Mouse (Mus musculus) heart, postnatal 14 days (tissue): ENCODE data around the gene Pik3c2g. TPM values are rescaled to one million over a fixed set of nuclear protein-coding genes. Genes with fewer than 3 reads are reported as not detected.

Experiments
- DNase-seq, 2 experiments: peaks; one replicate each; pipeline ENCODE4 v3.0.0; 2021 to 2022
- intact Hi-C: fragments of 180-260 bp; cut with DNase I; formaldehyde crosslinking; loops from one replicate; pipeline ENCODE4 v1.15.1; 2025
- long read RNA-seq, 2 experiments: library from polyadenylated mRNA; stranded (forward); transcript quantifications; one replicate each; pipeline ENCODE4 v2.0.0; 2021
- total RNA-seq, 2 experiments: library from RNA; stranded (reverse); gene quantifications; 2 replicates each; pipeline ENCODE4 v1.2.3; 2021

The Pik3c2g gene
- under 1 TPM in 1 of 2 experiments, not detected in 1; 0.07 TPM for total RNA-seq
- long read RNA-seq, experiment 1 = 0 reads
- long read RNA-seq, experiment 2 = 0 reads

DNA sequence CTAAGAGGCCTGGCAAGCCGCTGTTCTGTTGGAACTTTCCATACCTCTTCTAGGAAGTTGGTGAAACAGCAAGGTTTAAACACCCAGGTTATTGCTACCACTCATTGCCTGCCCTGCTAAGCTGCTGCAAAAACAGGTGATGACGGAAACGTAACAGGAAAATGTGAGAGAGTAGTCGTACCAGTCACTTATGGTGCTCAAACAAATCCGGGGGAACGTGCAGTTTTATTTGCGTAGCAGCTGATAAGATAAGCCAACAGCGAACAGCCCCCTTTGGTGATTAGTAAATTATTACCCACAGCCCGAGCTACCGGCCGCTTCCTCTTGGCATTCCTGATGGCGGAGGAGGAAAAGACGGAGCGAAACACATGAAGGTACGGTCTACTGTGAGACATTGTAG is at the start of gene Pik3c2g:
Gene Pik3c2g (plus strand): TSS at position 330 of the 400 bp plus-strand sequence.
- DNase-seq = no peak
- intact Hi-C loops = loop anchor here (5.0 kb wide), 1 partner anchor 855 kb away; no protein-coding TSS in a partner anchor

DNA sequence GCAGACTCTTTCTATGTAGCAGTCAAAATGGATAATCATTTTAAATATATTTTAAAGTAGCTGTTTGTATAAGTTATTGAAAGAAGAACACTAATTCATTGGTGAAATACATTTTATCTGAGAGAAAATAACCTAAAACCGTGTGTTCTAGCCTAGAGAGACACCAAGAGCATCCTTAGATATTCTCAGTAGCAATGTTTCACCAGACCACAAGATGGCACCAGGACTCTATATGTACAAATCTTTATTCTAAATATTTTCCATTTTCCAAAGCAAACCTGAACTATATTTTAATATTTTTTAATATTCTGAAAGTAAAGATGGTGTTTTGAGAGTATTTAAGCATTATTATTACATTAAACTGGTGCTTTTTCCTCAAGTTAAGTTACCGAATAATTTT is 48.6 kb upstream of the Pik3c2g start:
- intact Hi-C loops = no loop called here
- no peak for DNase-seq

DNA sequence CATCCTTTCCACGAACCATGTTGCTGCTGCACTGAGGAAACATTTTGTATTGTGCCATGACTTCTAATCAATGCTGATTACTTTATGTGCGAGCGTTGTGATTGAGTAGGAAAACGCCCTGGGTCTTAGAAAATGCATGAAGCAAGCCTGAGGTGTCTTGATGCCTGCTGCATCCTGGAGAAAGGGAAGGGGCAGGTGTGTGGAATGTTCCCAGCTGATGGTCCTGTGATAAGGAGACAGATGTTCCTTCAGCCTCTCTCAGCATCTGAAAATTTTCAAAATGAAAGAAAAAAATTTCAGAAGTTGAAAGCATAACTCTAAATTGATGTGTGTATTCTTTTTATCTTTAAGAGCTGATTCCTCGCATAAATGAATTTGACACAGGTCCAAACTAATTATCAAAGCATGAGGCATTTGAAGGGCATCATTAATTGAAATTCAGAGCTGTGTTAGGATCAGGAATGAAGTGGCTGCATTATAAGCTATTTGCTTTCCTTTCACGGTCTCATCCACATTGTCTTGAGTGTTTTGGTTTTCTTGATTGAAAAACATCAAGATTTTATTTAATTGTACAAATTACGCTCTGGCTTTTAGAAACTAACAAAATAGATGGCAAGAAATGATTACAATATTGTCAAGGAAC is 31.4 kb upstream of the Pik3c2g start:
- no peak for DNase-seq
- intact Hi-C loops = no loop called here

DNA sequence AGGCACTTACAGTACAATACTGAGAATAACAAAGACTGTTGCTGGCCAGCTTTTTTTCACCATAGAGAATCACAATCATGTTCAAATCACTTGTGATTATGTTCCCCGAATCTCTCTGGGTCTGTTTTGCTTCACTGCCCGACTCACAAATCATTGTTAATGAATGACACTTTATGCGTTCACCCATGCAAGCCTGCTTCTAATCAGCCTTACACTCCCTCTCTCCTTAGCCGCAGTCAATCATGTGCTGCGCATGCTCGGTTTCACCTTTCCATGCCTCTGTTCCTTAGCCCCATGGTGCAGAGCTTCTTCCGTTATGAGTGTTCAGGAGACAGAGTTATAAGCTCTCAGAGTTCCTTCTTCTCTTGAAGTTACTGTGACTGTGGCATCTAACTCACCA is 17.8 kb upstream of the Pik3c2g start:
- intact Hi-C loops = no loop called here
- no peak for DNase-seq

DNA sequence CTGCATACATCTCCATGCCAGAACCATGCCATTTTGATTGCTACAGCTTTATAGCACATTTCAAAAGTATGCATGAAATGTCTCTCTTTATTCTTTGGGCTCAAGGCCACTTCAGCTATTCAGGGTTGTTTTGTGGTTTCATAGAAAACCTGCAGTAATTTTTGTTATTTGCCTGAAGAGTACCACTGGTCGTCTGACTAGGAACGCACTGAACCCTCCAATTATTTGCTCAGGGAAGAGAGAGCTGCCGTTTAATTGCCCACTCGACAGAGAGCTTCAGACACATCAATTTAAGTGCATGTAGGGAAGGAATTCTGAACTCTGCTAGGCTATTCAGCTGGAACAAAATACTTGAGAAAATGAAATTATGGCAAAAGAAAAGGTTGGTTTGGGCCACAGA is 11.2 kb upstream of the Pik3c2g start:
- intact Hi-C loops = no loop called here
- no peak for DNase-seq

DNA sequence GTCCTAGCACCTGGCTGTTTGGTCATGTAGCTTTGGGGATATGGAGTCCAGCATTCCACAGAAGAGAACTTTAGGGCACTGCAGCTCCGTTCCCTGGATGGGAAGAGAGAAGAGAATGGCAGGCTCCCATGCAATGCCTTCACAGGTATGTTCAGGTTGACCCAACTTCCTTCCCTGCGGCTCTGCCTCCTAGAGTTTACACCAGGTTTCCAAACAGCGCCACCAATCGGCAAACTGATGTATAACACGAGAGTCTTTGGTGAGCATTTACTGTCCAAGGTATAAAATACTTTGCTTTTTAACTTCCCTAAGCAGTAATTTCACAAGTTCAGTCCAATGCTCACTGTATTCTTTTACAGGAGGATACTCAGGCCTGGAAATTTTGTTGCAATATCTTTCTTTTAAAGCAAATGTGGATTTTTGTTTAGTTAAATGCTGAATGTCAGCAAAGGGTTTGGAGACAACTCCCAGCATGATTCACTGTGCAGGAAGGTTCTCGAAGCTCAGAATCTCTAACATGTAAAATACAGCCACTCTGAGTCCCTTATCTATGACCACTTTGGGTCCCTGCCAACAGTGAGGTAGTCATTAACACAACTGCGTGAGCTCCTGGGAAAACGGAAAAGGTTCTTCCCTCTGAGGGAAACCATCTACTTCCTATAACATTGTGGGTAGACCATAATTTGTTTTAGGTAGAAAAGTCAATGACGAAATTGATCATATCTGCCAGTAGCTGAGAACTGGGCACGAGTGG is 10.6 kb upstream of the Pik3c2g start:
- intact Hi-C loops = no loop called here
- DNase-seq = no peak

DNA sequence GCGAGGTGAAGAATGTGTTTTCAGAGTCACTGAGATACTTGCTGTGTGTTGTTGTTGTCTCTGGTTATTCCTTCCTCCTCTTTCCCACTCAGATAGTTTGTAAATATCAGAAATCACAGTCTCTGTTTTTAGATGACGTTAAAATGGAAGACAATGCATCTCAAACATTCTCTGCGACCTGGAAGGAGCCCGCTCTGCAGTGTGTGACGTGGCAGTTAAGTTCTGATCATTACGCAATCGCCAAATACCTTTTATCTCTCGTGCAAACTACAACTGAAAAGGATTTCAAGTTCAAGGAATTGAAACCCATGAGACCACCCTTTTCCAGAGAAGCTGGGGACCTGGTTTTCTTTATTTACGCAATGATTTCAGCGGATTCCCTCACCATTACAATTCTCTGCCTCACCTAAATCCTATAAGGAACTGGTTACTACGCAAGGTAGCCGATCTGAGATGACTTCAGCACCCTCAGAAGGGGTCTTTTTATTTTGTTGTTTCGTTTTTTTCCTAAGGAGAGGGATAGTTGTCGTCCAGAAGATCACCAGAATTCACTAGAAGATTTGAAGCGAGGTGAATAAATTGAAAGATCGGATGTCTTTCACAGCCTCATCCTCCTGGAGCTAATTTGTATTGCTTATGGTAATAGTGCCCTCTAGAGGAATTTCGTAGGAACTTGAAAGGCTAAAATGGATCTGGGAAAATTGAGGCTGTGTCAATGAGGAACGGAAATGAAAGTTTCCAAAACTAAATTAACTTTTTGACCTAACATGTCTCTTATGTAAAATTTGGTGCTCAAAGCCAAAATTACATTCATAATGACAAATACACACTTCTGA is 9.8 kb upstream of the Pik3c2g start:
- intact Hi-C loops = no loop called here
- DNase-seq = no peak

DNA sequence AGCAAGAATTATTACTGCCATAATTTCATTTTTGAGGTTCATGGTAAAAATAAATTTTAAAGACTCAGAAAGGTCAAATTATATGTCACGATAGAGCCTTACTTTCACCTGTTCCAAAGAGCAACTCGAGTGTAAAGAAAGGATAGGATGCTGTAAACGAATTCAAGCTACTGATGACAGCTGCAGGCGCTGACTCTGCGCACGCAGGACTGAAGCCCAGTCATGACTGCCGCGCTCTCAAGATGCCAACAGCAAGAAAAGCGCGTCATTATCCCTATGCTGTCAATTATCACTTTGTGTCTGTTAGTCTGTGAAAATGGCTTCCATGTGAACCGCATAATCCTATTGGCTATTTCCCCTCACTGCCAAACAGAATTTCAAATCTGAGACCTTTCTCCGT is 457 bp downstream of the Pik3c2g start:
- intact Hi-C loops = loop anchor here (5.0 kb wide), 1 partner anchor 855 kb away; no protein-coding TSS in a partner anchor
- no peak for DNase-seq

DNA sequence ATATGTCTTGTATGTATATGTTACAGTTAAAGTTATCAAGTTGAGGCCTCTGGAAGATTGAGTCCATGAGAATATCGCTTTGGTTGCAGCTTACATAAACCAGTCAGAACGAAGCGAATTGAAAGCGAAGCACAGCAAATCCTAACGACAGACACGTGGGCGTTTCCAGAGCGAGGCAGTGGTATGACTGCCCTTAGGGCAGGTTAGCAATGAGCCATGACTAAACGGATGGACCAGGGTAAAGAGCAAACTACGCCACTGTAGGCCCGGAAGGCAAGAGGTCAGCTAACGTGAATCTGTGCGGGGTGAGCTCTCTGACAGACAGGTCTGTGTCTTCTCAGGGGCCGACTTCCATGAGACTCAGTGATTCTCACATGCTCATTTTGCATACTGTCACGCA is 1.4 kb downstream of the Pik3c2g start:
- intact Hi-C loops = loop anchor here (5.0 kb wide), 1 partner anchor 854 kb away; no protein-coding TSS in a partner anchor
- no peak for DNase-seq

DNA sequence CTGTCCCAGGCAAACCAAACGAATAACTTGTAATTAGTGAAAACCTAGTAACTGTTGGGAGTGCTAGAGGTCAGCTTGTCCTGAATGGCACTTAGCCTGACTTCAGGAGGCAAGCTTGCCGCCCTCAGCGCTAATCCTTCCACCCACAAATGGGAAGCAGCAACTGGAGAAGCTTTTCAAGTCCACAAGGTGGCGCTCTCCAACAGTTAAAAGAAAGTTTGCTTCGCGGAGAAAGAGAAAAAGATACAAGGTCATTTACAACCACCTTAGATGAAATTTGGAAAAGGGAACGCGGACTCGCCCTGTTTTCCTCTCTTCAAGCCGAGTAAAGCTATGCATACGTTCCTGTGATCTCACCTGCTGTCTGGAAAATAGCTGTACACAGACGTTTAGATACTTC is 2.3 kb downstream of the Pik3c2g start:
- intact Hi-C loops = loop anchor here (5.0 kb wide), 1 partner anchor 853 kb away; no protein-coding TSS in a partner anchor
- peak; percentile 35 to 71 for DNase-seq

DNA sequence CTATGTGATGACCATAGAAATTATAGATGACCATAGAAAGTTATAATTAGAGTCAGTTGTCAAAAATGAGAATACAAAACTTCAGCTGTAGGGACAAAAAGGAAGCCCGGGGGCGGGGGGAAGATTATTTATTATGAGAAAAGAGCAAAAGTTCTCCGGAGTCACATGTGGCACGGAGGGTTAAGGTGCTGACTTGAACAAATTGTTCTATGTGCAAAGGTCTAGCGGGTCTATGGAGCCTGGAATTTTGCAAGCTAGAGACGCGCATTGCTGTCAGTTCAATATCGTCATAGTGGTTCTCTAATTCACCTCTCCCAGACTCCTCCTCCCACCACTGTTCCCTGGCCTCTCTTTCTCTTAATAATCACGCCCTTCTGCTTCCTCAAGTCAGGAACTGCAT is 2.8 kb downstream of the Pik3c2g start:
- DNase-seq = no peak
- intact Hi-C loops = loop anchor here (5.0 kb wide), 1 partner anchor 852 kb away; no protein-coding TSS in a partner anchor

DNA sequence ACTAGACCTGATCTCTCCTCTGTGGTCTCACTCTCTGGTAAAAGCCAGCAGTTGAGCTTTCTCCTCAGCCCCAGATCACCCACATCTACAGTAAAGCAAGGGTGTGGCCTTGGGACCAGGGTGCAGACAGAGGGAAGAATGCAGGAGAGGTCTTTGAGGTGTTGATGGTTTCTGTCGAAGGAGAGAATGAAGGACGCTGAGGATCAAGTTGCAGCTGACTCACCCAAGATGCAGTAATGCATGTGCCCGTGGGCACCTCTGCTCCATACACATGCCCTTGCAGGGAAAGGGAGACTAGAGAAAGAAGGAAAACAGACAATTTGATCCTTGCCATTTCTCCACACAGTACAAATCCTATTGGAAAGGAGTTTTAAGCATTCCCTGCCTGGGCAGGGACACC is 5.1 kb downstream of the Pik3c2g start:
- intact Hi-C loops = no loop called here

DNA sequence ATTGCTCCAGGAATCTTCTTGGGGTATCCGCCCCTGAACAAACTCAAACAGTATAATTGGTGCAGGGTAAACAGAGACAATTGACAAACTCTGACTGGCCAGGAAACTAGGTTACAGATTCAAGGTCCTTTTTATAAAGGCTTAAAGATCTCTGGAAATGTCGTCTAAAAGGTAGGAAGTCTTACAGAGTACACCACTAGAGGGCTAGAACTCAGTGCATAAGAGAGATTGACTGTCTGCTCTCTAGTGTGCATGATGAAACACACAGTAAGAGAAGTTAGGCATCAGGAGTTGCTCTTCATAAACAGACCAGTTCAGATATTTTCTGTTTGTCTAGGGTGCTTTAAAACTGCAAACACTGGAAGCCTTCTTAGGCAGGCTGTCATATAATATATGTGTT is 9.4 kb downstream of the Pik3c2g start:
- intact Hi-C loops = no loop called here
- no peak for DNase-seq

More for the DNA sequence above, 5.1 kb downstream of the Pik3c2g start:
- no peak for DNase-seq

DNA sequence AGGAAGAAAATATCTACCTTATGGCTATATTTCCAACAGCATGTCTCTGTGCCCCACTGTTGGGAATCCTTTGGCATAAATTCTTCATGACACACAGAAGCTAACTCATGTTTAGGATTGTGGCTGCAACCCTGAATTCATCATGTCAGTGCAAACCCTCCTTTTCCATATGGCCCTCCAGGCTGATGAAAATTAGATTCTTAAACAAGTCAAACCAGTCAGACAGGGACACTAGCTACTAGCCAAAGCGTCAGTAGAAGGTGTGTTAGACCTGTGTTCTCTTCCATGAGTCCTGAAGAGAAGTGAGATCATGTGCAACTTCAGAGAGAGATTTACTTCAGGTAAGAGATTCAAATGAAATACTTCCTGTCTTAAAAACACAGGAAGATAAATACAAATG is 12.2 kb downstream of the Pik3c2g start:
- intact Hi-C loops = no loop called here
- no peak for DNase-seq

DNA sequence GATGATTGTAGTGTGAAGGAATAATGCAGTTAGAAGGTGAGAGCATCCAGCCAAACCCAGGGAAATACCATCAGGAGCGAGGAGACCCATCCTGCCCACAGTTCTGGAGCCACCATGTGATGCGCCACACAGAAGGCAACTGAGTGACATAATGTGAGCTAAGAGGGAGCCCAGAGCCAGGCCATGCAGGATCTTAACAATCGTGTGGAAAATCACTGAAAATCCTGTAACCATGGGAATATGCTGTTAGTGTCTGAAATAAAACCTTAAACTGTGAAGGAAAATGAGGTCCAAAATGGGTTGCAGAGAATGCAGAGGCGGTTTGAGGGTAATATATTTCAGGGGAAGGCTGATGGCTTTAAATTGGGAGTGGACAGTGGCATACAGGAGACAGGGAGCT is 31.8 kb downstream of the Pik3c2g start:
- DNase-seq = no peak
- intact Hi-C loops = no loop called here

DNA sequence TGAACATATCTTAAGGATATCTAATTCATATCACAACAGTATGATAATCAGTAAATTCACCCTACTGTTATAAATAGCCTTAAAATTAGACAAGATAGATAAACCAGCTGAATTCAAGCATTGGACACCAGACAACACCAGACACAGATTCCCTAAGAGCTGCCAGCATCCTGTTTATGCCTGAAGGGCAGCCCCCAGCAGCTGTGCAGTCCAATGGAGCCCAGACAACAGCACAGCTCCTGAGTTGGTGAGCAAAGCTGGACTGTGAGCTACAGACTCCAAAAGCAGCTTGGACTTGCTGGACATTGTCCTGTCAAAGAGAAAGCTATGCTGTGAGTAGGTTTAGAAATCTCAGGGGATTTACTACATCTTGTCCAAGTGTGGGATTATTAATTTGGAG is 37.7 kb downstream of the Pik3c2g start:
- intact Hi-C loops = no loop called here
- DNase-seq = peak in 1 of 2 experiments; percentile 0

DNA sequence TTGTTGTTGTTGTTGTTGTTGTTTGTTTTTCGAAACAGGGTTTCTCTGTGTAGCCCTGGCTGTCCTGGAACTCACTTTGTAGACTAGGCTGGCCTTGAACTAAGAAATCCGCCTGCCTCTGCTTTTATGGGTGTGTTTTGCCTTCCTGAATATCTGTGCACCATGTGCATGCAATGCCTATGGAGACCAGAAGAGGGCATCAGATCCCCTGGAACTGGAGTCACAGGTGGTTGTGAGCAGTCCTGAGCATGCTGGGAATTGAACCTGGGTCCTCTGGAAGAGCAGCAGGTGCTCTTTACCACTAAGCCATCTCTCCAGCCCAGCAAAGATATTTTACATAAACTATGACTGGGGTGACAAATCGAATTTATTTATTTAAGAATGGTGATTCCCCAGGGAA is 47.5 kb downstream of the Pik3c2g start:
- intact Hi-C loops = no loop called here
- DNase-seq = no peak

DNA sequence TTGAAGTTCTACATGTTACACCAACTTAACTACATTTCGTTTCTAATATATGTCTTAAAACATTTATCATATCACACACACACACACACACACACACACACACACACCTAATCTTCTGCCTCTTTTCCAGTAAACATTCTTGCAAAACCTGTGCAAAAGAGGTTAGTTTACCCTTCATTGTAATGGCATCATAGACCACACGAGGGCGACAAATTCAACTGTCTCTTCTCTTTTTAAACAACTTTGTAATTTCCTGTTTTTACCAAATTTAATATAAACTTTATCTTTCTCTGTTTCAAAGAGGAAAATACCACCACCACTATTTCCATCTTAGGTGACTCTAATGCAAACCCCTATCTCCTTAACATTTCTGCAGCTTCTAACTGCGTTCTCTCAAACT is 68.4 kb downstream of the Pik3c2g start:
- peak; percentile 13 to 36 for DNase-seq
- intact Hi-C loops = no loop called here

DNA sequence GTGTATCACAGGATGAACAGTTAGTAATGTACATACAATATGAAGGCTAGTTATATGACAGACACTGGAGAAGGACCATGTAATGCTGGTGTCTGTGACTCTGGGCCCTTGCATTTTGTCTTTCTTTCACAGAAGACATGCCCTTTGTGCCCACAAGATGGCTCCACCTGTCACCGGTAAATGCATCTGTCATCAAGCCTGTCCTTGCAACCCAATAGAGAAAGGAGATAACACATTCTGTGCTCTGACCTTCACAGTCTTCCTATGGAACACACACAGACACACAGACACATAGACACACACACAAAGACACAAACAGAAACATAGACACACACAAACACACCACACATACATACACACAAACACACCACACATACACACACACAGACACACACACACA is 75.4 kb downstream of the Pik3c2g start:
- peak in 1 of 2 experiments; percentile 7 for DNase-seq
- intact Hi-C loops = no loop called here

DNA sequence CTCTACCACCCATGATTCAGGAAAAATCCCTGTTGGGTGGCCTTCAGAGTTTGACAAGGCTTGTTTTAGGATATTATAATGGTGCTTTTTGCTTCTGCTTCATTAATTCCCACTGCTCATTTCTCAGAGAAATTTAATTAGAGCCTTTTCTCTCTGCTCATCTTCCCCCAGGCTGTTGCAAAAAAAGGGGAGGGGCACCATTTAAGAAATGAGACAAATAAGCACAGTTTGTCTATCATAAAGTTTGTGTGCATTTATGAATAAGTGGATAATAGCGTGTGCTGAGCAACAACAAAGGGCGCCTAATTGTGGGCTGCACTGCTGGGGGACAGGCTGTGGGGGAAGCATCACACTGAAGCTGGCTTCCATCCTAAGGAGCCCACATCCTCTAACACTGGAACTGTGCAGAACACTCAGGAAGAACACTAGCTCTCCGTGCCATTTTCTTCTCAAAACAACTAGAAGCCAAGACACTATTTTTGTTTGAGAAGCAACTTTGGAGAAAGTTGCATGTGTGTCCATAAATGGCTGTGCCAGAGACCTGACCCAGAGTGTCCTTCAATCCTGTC is 131.5 kb downstream of the Pik3c2g start:
- DNase-seq = no peak
- intact Hi-C loops = no loop called here
